Mouse (Mus musculus): Measurements from ENCODE around the gene Gm8138. TPM values are rescaled to one million over a fixed set of nuclear protein-coding genes. Genes with fewer than 3 reads are reported as not detected.
"Not testable (repeated sequence)": the region's sequence is repeated elsewhere in the genome, so short reads cannot be mapped to it uniquely, and the experiment has no call there.

The Gm8138 gene
- polyA plus RNA-seq (2021) = 0.08 TPM

- ATAC-seq; DNase-seq (ENCODE audit: low read depth, low spot score); POLR2A ChIA-PET; in situ Hi-C loops (cut with MboI; ENCODE audit: low pct_unique_long_range_greater_than_20kb); H3K27me3 ChIP-seq; CTCF ChIA-PET: not testable (repeated sequence)
These were observed at the start of gene Gm8138 for GRCm38 (mm10) chr14:43416250-43416649. Gm8138 (minus strand) TSS chr14:43416350.

DNA sequence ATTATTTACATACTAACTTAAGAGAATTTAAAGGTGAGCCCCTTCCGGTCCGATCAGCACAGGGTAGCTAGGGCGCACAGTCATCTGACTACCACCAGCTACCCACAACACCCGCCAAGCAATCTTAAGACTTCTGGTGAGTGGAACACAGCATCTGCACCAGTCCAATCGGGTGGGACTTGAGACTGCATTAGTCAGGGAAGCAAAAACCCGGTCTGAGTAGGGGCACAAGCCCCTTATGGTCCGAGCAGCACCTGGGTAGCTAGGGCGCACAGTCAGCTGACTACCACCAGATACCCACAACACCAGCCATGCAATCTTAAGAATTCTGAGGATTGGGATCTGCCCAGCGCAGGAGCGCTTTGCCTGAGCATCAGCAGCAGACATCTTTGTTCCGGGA is 54.4 kb downstream of the Gm8138 start:
- DNase-seq (ENCODE audit: low read depth, low spot score); H3K27me3 ChIP-seq; in situ Hi-C loops (cut with MboI; ENCODE audit: low pct_unique_long_range_greater_than_20kb); ATAC-seq; POLR2A ChIA-PET; CTCF ChIA-PET: not testable (repeated sequence)

Other genes starting within 250 kb of the Gm8138 start
- not detected for gene Gm7233, start 236.5 kb downstream of the Gm8138 start, polyA plus RNA-seq (2021)
- gene Gm8122, start 181.0 kb downstream of the Gm8138 start, polyA plus RNA-seq (2021) = not detected
- 1.9 TPM for gene Gm8126, start 157.7 kb downstream of the Gm8138 start, polyA plus RNA-seq (2021)
- 1.6 TPM for gene Gm9732, start 141.3 kb downstream of the Gm8138 start, polyA plus RNA-seq (2021)
- not detected for gene Gm8127, start 122.5 kb downstream of the Gm8138 start, polyA plus RNA-seq (2021)
- 0.39 TPM for gene 1700001F09Rik, start 68.5 kb downstream of the Gm8138 start, polyA plus RNA-seq (2021)
- gene Gm5799, start 127.2 kb upstream of the Gm8138 start, polyA plus RNA-seq (2021) = 0.85 TPM
- gene Gm17654, start 162.8 kb upstream of the Gm8138 start, polyA plus RNA-seq (2021) = not detected
- gene Gm10375, start 191.7 kb upstream of the Gm8138 start, polyA plus RNA-seq (2021) = not detected